Mouse (Mus musculus) lung, adult 2 months (tissue): ENCODE data around the gene Lrrc61.

ENCODE experiments used
- CTCF ChIP-seq: fragments of 200-500 bp; IDR thresholded peaks from 2 replicates; pipeline ENCODE4 v1.5.1; 2011; ENCODE audit warnings: mild to moderate bottlenecking, low read length, control low read depth; ENCODE audit not compliant: insufficient read depth
- POLR2A ChIP-seq: fragments of 200-500 bp; IDR thresholded peaks from 2 replicates; pipeline ENCODE4 v1.6.1; 2011; ENCODE audit warnings: low read depth, mild to moderate bottlenecking, control low read depth, low read length, borderline replicate concordance; ENCODE audit errors: extremely low read depth

DNA sequence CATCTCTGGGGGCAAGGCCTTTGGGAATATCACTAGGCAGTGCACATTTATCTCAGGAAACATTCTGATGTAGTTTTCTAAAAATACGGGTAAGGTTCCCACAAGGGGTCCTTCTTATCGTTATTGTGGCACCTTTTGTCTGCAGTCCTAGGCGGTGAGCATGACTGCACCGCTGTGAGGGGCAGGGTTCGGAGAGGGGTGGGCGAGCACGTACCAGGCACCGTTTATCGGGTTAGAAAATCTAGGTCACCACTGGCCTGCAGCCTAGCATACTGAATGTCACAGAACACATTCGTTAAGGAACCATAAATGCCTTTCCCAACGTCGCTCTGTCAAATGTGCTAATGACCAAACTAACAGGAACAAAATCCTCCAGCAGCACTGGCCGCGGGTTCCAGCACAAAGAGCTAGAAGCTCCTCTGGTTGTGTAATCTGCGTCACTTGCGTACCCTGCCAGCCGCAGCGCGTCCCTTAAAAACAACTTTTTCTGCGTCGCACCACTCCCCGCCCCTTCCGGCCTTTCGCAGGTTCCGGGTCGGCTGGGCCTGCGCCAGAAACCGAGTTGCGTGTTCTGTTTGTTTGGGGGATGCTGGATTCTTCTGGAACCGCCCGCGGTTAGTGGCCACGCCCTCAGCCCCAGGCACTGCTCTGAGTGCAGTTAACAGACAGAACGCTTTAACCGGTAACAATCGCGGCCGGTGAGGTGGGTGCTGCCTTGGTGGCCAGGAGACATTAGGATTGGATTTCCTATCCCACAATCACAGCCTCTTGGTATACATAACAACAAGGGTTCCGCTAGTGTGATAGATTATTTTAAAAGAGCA is at the start of gene Lrrc61:
- no peak for TF ChIP-seq CTCF
- TF ChIP-seq POLR2A: peak; percentile 85
